Mouse (Mus musculus): ENCODE measurements around the gene Epha2. TPM values are rescaled to one million over a fixed set of nuclear protein-coding genes. Genes with fewer than 3 reads are reported as not detected.

The Epha2 gene
- 1.0 and 1.1 TPM in 2 replicates for polyA plus RNA-seq (2015; fragmentation: Nextera tagmentation; extraction: Ambion mirVana)

DNA sequence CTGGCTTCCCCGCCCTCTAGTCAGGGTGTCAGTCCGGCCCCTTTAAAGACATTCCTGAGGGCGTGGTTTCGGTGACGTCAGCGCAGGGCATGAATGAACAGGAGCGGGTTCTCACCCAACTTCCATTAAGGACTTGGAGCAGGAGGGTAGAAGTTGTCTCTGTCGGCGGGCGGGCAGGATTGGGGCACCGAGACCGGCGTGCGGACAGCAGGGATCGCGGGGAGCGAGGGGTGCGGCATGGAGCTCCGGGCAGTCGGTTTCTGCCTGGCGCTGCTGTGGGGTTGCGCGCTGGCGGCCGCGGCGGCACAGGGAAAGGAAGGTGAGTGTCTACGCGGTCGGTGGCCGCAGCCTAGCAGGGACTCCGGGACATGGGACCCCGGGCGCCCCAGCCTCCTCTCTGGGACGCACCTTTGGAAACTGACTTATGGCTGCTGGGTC is at the start of gene Epha2:
TSS of gene Epha2 (plus strand) at position 125 of the 438 bp plus-strand sequence.
- WGBS: under 1% methylated on average over 35 of the region's 35 CpGs
- no peaks in the 10 kb centered on the region for H3K36me3 ChIP-seq
- H3K27me3 ChIP-seq: peaks cover 43% of the 10 kb centered on the region
- H3K4me3 ChIP-seq: peak within 1 kb of the TSS; percentile 59
- H3K4me1 ChIP-seq: peaks cover 12% of the 10 kb centered on the region
- H3K9ac ChIP-seq (replicated peaks): peak within 1 kb of the TSS; percentile 49
- peak within 1 kb of the TSS; percentile 99 for H3K4me2 ChIP-seq (replicated peaks)
- H3K9me3 ChIP-seq: no peaks in the 10 kb centered on the region
- peak; percentile 64; the same call in 1 of the 2 replicates for ATAC-seq (replicated peaks)
- H3K27ac ChIP-seq (replicated peaks): no peak within 1 kb of the TSS

DNA sequence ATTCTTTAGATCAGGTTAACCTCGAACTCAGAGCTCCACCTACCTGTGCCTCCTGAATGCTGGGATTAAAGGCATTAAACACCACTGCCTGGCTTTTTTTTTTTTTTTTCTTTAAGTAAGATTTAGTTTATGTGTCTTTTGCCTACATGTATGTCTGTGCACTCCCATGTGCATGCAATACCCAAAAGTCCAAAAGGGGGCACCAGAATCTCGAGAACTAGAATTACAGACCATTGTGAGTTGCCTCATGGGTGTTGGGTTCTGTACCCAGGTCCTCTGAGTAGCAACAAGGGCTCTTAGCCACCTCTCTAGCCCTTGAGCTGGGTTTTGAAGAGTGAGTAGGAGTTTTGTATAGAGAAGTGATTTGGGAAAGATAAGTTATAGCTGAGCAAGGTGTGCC is 48.4 kb upstream of the Epha2 start:
- 73% methylated on average over 2 of the region's 2 CpGs for WGBS
- no peak overlapping the region for H3K4me3 ChIP-seq
- ATAC-seq (replicated peaks): no peak

DNA sequence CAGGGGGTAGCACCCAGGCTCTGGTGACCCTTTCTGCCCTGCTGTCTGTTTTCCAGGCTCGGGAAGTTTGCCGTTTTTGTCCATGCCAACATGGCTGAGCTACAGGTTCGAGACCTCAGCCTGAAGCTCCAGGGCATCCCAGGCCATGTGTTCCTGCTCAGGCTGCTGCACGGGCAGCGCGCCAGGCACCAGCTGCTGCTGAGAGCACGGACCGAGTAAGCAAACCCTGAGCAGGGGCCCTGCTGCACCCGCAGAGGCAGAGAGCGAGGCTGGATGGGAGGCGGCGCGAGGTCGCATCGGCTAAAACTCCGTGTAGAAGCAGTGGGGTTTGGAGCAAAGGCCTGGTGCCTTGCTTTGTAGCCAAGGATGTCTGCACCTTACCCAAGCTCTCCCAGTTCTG is 46.8 kb upstream of the Epha2 start:
- 0 out of 2 replicates have a peak, but pooled peaks have one; percentile 26 for ATAC-seq (replicated peaks)
- Histone ChIP-seq H3K27ac (replicated peaks) (no peak overlapping the region), H3K4me3 (no peak overlapping the region), H3K4me2 (replicated peaks) (no peak overlapping the region), H3K9me3 (no peaks in the 10 kb centered on the region), H3K4me1 (peaks cover 6% of the 10 kb centered on the region), H3K36me3 (no peaks in the 10 kb centered on the region), H3K9ac (replicated peaks) (no peak overlapping the region), H3K27me3 (peaks cover 8% of the 10 kb centered on the region; the same call in 1 of the 2 replicates)
- 60% methylated on average over 16 of the region's 16 CpGs for WGBS

More for the DNA sequence above, 48.4 kb upstream of the Epha2 start:
- H3K4me1 ChIP-seq: peaks cover 15% of the 10 kb centered on the region
- H3K9me3 ChIP-seq: no peaks in the 10 kb centered on the region
- no peak overlapping the region for H3K27ac ChIP-seq (replicated peaks)
- H3K36me3 ChIP-seq: no peaks in the 10 kb centered on the region
- H3K9ac ChIP-seq (replicated peaks): no peak overlapping the region
- H3K4me2 ChIP-seq (replicated peaks): no peak overlapping the region
- H3K27me3 ChIP-seq: peaks cover 24% of the 10 kb centered on the region

DNA sequence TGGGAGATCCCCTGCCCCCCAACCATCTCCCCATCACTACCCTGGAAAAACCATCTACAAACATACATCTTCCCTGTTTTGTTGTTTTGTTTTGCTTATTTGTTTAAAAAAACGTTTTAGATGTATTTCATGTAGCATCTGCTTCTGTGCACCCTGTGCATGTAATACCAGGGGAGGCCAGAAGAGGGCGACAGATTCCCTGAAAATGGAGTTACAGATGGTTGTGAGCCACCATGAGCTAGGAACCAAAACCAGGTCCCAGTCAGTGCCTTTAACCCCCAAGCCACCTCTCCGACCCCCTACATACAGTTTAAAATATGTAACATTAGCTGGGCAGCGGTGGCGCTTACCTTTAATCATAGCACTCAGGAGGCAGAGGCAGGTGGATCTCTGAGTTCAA is 43.6 kb upstream of the Epha2 start:
- no peak for ATAC-seq (replicated peaks)
- H3K9ac ChIP-seq (replicated peaks): no peak overlapping the region
- no peaks in the 10 kb centered on the region for H3K9me3 ChIP-seq
- H3K4me1 ChIP-seq: peaks cover 12% of the 10 kb centered on the region
- WGBS: 68% methylated on average over 5 of the region's 5 CpGs
- no peak overlapping the region for H3K4me3 ChIP-seq
- H3K27ac ChIP-seq (replicated peaks): no peak overlapping the region
- no peak overlapping the region for H3K4me2 ChIP-seq (replicated peaks)
- no peaks in the 10 kb centered on the region for H3K36me3 ChIP-seq
- H3K27me3 ChIP-seq: no peaks in the 10 kb centered on the region

DNA sequence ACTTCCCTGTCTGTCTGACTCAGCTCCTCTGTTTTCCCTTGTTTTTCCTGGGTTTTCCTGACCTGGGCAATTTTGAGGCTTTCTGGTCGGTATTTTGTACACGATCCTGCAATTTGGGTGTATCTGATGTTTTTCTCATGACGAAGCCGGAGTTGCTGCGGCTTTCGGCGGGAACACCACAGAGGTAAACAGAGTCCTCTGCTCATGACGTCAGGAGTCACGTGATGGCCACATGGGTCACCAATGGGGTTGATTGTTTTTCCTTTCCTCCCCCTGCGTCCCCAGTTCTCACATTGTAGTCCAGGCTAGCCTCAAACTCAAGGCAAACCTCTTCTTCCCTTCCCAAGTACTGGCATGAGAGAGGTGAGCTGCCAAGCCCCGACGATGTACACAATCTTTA is 41.6 kb upstream of the Epha2 start:
- H3K9ac ChIP-seq (replicated peaks): no peak overlapping the region
- no peak for ATAC-seq (replicated peaks)
- H3K27ac ChIP-seq (replicated peaks): no peak overlapping the region
- H3K36me3 ChIP-seq: no peaks in the 10 kb centered on the region
- no peaks in the 10 kb centered on the region for H3K27me3 ChIP-seq
- H3K4me3 ChIP-seq: no peak overlapping the region
- H3K9me3 ChIP-seq: no peaks in the 10 kb centered on the region
- H3K4me2 ChIP-seq (replicated peaks): no peak overlapping the region
- H3K4me1 ChIP-seq: peaks cover 9% of the 10 kb centered on the region
- 80% methylated on average over 12 of the region's 12 CpGs for WGBS

DNA sequence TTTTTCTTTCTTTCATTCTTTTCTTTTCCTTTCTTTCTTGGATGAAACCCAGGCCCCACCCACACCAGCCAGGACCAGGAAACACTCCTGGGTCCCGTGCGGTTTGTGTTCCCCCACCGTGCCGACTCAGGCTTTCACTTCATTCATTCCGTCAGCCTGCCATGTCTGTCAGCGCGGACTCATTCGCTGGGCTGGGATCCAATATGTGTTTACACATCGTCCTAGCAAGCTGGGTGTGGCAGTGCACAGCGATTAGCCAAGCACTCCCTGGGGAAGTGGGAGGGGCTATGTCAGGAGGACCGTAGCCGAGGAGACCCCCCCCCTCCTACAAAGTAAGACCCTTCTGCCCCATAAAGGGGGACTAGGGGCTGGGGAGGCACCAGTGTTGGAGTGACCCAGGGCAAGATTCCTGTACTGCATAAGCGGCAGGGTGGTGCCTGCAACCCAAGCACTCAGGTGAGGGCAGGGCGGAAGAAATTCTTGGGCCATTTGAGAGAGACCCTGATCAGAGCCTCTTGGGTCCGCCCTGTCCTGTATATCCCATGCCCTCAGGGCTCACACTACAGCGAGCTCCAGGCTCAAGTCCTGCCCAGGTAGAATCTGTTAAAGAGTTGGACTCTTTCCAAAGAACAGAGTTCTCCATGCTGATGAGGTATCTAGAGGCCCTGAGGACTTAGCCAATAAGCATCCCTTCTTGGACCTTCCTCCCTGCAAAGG is 40.9 kb upstream of the Epha2 start:
- 46% methylated on average over 16 of the region's 16 CpGs for WGBS
- Histone ChIP-seq H3K36me3 (no peaks in the 10 kb centered on the region), H3K27ac (replicated peaks) (no peak overlapping the region), H3K4me1 (peaks cover 7% of the 10 kb centered on the region; the same call in 1 of the 2 replicates), H3K4me3 (peak overlapping the region; percentile 2; the same call in 1 of the 2 replicates), H3K9me3 (no peaks in the 10 kb centered on the region), H3K9ac (replicated peaks) (no peak overlapping the region), H3K27me3 (no peaks in the 10 kb centered on the region), H3K4me2 (replicated peaks) (peak overlapping the region; percentile 18)
- 0 out of 2 replicates have a peak, but pooled peaks have one; percentile 41 for ATAC-seq (replicated peaks)

DNA sequence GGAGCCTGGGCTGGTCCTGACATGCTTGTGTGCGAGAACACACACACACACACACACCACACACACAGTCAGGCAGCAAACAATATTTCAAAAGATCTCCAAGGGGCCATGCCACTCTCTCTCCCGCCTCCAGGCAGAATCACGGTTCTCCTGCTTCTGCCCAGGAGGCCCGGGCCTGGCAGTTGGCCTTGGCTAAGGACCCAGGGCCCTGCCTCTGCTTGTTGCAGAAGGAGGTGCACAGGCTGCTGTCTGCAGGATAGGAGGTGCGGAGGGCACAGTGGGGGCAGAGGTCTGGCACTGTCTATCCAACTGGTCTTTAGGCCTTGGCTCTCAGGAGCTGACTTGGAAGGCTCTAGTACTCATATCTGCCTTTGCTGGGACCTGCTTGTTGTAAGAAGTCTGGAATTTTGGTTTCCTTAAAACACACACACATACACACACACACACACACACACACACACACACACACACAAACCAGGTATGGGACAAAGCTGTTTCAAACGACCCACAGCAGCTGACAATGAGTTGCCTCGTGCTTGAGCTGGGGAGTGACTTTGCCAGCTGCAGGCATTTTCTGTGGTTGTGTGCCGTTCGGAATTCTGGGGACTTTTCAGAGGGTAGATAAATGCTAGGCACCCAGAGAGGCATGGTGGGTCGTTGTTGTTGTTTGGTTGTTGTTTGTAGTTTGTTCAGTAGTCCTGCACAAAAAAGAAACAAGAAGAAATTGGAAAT is 38.0 kb upstream of the Epha2 start:
- H3K9ac ChIP-seq (replicated peaks): no peak overlapping the region
- H3K4me2 ChIP-seq (replicated peaks): no peak overlapping the region
- WGBS: 81% methylated on average over 10 of the region's 10 CpGs
- ATAC-seq (replicated peaks): no peak
- H3K4me3 ChIP-seq: no peak overlapping the region
- peaks cover 7% of the 10 kb centered on the region for H3K4me1 ChIP-seq
- no peaks in the 10 kb centered on the region for H3K36me3 ChIP-seq
- no peaks in the 10 kb centered on the region for H3K27me3 ChIP-seq
- no peak overlapping the region for H3K27ac ChIP-seq (replicated peaks)
- no peaks in the 10 kb centered on the region for H3K9me3 ChIP-seq

DNA sequence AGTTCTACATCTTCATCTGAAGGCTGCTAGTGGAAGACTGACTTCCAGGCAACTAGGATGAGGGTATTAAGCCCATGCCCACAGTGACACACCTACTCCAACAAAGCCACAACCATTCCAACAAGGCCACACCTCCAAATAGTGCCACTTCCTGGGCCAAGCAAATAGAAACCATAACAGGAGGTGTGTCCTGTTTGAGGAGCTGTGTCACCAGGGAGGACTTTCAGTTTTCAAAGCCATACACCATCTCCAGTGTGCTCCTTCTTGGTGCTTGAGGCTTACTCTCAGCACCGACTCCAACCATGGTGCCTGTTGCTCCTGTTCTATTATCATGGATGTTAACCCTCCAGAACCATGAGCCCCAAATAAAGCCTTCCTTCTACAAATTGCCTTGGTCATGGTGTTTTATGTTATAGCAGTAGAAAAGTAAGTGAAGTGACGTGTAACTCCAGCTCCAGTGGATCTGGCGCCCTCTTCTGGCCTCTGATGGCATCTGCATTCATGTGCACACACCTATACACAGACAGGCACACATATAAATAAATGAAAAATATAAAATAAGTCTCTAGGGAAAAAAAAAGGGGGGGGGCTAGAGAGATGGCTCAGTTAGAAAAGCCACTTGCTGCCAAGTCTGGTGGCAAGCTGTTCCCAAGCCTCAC is 34.9 kb upstream of the Epha2 start:
- Histone ChIP-seq H3K4me2 (replicated peaks) (no peak overlapping the region), H3K36me3 (no peaks in the 10 kb centered on the region), H3K27me3 (no peaks in the 10 kb centered on the region), H3K4me1 (no peaks in the 10 kb centered on the region; the same call in 1 of the 2 replicates), H3K4me3 (no peak overlapping the region), H3K27ac (replicated peaks) (no peak overlapping the region), H3K9ac (replicated peaks) (no peak overlapping the region), H3K9me3 (no peaks in the 10 kb centered on the region)
- 92% methylated on average over 3 of the region's 3 CpGs for WGBS
- ATAC-seq (replicated peaks): no peak

DNA sequence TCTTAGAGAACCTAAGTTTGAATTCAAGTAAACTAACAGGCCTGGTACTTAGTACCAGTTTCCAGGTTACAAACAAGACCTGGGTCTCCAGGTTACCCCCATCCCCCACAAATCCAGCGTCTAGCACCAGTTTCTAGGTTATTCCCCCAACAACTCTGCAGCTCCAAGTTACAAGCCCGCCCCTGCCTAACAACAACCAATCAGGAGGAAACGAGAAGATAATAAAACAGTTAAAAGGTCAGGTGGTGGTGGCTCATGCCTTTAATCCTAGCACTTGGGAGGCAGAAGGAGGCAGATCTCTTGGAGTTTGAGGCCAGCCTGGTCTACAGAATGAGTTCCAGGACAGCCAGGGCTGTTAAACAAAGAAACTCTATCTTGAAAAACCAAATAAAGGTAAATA is 33.8 kb upstream of the Epha2 start:
- ATAC-seq (replicated peaks): no peak
- Histone ChIP-seq H3K9ac (replicated peaks) (no peak overlapping the region), H3K4me1 (no peaks in the 10 kb centered on the region; the same call in 1 of the 2 replicates), H3K36me3 (no peaks in the 10 kb centered on the region), H3K9me3 (no peaks in the 10 kb centered on the region), H3K27ac (replicated peaks) (no peak overlapping the region), H3K4me3 (no peak overlapping the region), H3K27me3 (no peaks in the 10 kb centered on the region), H3K4me2 (replicated peaks) (no peak overlapping the region)
- 87% methylated on average over 3 of the region's 3 CpGs for WGBS

DNA sequence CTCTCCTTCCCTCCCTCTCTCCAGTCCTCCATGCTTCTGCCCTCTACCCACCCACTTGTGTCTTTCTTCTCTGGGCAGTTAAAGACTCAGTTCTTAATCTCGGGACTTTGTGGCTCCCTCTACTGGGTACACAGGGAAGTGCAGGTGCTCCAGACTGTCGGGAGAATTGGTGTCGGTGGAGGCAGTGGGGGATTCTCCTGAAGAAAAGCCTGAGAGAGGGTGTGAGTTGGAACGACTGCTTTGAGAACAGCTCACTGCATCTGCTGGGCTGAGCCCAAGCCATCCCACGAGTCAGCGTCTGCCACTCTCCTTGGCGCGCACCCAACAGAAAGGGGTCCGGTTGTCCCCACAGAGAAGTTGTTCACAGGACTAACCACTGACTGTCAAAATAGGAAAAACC is 33.2 kb upstream of the Epha2 start:
- Histone ChIP-seq H3K27ac (replicated peaks) (no peak overlapping the region), H3K9ac (replicated peaks) (no peak overlapping the region), H3K4me3 (no peak overlapping the region), H3K4me2 (replicated peaks) (no peak overlapping the region), H3K36me3 (no peaks in the 10 kb centered on the region), H3K27me3 (no peaks in the 10 kb centered on the region), H3K9me3 (no peaks in the 10 kb centered on the region), H3K4me1 (no peaks in the 10 kb centered on the region; the same call in 1 of the 2 replicates)
- ATAC-seq (replicated peaks): 0 out of 2 replicates have a peak, but pooled peaks have one; percentile 41
- 35% methylated on average over 9 of the region's 9 CpGs for WGBS

DNA sequence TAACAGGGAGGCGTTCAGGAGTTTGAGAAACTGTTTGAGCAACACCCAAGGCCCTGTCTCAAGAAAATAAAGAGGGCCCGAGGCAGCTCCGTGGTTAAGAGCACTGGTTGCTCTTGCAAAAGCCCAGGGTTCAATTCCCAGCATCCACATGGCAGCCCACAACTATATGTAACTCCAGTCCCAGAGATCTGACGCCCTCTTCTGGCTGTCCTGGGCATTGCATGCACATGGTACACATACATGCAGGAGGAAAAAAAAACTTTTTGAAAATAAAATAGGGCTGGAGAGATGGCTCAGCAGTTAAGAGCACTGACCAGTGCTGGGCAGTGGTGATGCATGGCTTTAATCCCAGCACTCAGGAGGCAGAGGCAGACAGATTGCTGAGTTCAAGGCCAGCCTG is 32.7 kb upstream of the Epha2 start:
- 85% methylated on average over 4 of the region's 4 CpGs for WGBS
- peaks cover 3% of the 10 kb centered on the region for H3K4me1 ChIP-seq
- H3K4me3 ChIP-seq: no peak overlapping the region
- H3K36me3 ChIP-seq: no peaks in the 10 kb centered on the region
- H3K4me2 ChIP-seq (replicated peaks): no peak overlapping the region
- no peak for ATAC-seq (replicated peaks)
- H3K27ac ChIP-seq (replicated peaks): no peak overlapping the region
- no peaks in the 10 kb centered on the region for H3K27me3 ChIP-seq
- no peaks in the 10 kb centered on the region for H3K9me3 ChIP-seq
- no peak overlapping the region for H3K9ac ChIP-seq (replicated peaks)

DNA sequence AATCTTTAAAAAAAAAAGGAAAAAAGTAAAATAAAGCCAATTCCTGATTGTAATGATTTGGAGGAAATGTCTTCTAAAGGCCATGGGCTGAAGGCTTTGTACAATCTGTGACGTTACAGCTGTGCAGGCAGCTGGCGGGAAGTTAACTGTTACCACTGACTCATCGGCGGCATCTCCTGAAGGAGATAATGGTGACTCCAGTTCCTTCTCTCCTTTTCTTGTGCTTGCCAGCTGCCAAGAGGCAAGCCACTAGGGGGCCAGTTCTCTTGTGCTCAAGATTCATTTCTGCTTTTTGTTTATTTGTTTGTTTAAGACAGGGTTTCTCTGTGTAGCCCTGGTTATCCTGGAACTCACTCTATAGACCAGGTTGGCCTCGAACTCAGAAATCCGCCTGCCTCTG is 32.0 kb upstream of the Epha2 start:
- Histone ChIP-seq H3K36me3 (no peaks in the 10 kb centered on the region), H3K4me2 (replicated peaks) (no peak overlapping the region), H3K9ac (replicated peaks) (no peak overlapping the region), H3K9me3 (no peaks in the 10 kb centered on the region), H3K27me3 (no peaks in the 10 kb centered on the region), H3K4me1 (peaks cover 5% of the 10 kb centered on the region), H3K27ac (replicated peaks) (no peak overlapping the region), H3K4me3 (no peak overlapping the region)
- WGBS: 87% methylated on average over 6 of the region's 6 CpGs
- ATAC-seq (replicated peaks): no peak

Measured in forebrain, embryonic 15.5 days (tissue).